Mouse (Mus musculus): ENCODE measurements around the gene Aldh3a1. TPM values are rescaled to one million over a fixed set of nuclear protein-coding genes. Genes with fewer than 3 reads are reported as not detected.

Gene Aldh3a1
- polyA plus RNA-seq, 1 experiment, result 0.69 TPM

DNA sequence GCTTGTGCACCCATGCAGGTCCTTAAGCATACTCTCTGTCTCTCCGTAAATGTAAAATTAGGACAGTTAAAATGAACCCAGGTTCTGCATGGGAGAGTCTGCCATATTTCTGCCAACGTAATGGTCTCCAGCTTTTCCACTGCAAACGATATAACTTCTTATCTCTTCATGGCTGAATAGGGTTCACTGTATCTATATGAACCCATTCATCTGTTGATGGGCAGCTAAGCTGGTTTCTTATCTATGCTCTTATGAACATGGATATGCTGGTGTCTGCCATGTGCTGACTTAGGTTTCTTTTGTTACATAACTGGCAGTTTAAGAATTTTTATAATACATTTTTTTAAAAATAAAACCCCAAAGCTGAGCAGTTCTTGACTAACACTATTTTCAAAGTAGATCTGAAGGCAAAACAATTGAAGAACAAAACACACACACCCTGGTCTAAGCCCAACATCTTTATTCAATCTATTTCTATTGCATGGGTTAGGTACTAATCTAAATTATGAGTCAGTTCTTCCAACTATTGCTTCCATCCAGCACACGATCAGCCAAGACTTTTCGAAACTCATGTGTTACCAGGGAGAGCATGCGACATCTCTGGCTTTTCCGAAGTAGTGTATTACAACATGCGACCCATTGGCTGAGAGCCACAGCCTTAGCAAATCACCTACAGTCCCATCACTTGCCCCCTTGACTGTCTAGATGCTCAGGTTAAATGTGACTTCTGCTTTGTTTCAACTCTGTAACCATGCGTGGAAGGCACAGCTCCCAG is 15.8 kb downstream of the Aldh3a1 start:
- H3K4me3 ChIP-seq (ENCODE audit: extremely low read depth, insufficient read depth, insufficient read length), result no peak overlapping the region
- no peak for DNase-seq (ENCODE audit: low read depth in 1 of 2, low spot score in 2 of 2)
- H3K4me1 ChIP-seq (ENCODE audit: control insufficient read depth, insufficient read depth, insufficient read length), result peaks cover 4% of the 10 kb centered on the region; the same call in 1 of the 2 replicates
- H3K27ac ChIP-seq (ENCODE audit: insufficient read depth, low read length), result no peak overlapping the region
- 86% methylated on average over 9 of the region's 9 CpGs for WGBS
- H3K36me3 ChIP-seq (ENCODE audit: control insufficient read depth, insufficient read depth, low read length), result no peaks in the 10 kb centered on the region
- no peaks in the 10 kb centered on the region for H3K27me3 ChIP-seq (ENCODE audit: control insufficient read depth, insufficient read depth, low read length)
- no peak for TF ChIP-seq POLR2A (IDR thresholded peaks at IDR 0.05; ENCODE audit: low read depth, low read length)
- TF ChIP-seq CTCF (IDR thresholded peaks at IDR 0.05; ENCODE audit: extremely low read depth, insufficient read depth, insufficient read length, insufficient replicate concordance), result no peak

DNA sequence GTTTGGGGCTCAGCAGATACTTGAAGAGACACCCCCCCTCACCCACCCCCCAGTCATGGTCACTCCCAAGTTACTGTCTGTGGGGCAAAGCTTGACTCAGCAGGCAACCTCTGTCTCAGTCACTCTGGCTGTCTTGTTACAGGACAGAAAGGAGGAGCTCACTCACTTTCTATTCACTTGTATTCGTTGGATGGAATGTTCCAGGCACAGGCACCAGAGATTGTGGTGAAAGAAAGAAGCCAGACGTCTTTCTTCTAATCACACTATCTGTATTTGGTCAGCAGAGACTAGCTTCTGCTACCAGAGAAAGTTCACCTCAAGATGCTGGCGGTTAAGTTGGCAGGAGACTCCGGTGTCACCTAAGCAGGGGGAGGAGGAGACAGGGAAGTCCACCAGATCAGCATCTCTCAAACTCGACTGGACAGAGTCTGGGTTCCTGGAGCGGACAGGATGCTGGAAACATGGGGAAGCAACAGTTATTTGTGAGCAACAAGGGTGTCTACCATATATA is 17.0 kb downstream of the Aldh3a1 start:
- Histone ChIP-seq H3K36me3 (ENCODE audit: control insufficient read depth, insufficient read depth, low read length) (no peaks in the 10 kb centered on the region), H3K4me3 (ENCODE audit: extremely low read depth, insufficient read depth, insufficient read length) (no peak overlapping the region), H3K27ac (ENCODE audit: insufficient read depth, low read length) (no peak overlapping the region), H3K4me1 (ENCODE audit: control insufficient read depth, insufficient read depth, insufficient read length) (peaks cover 4% of the 10 kb centered on the region; the same call in 1 of the 2 replicates), H3K27me3 (ENCODE audit: control insufficient read depth, insufficient read depth, low read length) (no peaks in the 10 kb centered on the region)
- TF ChIP-seq POLR2A (IDR thresholded peaks at IDR 0.05; ENCODE audit: low read depth, low read length), result no peak
- no peak for TF ChIP-seq CTCF (IDR thresholded peaks at IDR 0.05; ENCODE audit: extremely low read depth, insufficient read depth, insufficient read length, insufficient replicate concordance)
- DNase-seq (ENCODE audit: low read depth in 1 of 2, low spot score in 2 of 2), result no peak
- WGBS, result 73% methylated on average over 6 of the region's 6 CpGs

DNA sequence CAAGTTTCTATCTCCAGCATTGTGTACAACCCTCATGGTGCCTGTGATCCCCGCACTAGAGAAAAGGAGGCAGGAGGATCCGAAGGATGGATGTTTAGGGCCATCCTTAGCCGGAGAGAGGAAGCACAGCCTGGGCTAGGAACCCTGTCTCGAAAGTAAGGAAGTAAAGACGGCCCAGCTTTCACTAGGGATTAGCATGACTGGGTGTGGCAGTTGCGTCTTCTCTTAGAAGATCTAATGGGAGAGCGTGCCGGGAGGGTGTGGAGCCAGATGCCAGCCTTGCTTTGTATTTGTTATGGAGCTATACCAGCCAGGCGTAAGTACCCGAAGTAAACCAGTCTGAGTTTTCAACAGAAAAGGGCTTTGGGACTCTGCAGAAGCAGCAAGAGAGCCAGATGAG is 17.6 kb downstream of the Aldh3a1 start:
- DNase-seq (ENCODE audit: low read depth in 1 of 2, low spot score in 2 of 2), result no peak
- no peak overlapping the region for H3K4me3 ChIP-seq (ENCODE audit: extremely low read depth, insufficient read depth, insufficient read length)
- TF ChIP-seq CTCF (IDR thresholded peaks at IDR 0.05; ENCODE audit: extremely low read depth, insufficient read depth, insufficient read length, insufficient replicate concordance) (no peak), POLR2A (IDR thresholded peaks at IDR 0.05; ENCODE audit: low read depth, low read length) (no peak)
- WGBS, result 87% methylated on average over 10 of the region's 10 CpGs
- no peak overlapping the region for H3K27ac ChIP-seq (ENCODE audit: insufficient read depth, low read length)
- H3K36me3 ChIP-seq (ENCODE audit: control insufficient read depth, insufficient read depth, low read length), result no peaks in the 10 kb centered on the region
- H3K27me3 ChIP-seq (ENCODE audit: control insufficient read depth, insufficient read depth, low read length), result no peaks in the 10 kb centered on the region
- peaks cover 4% of the 10 kb centered on the region; the same call in 1 of the 2 replicates for H3K4me1 ChIP-seq (ENCODE audit: control insufficient read depth, insufficient read depth, insufficient read length)

DNA sequence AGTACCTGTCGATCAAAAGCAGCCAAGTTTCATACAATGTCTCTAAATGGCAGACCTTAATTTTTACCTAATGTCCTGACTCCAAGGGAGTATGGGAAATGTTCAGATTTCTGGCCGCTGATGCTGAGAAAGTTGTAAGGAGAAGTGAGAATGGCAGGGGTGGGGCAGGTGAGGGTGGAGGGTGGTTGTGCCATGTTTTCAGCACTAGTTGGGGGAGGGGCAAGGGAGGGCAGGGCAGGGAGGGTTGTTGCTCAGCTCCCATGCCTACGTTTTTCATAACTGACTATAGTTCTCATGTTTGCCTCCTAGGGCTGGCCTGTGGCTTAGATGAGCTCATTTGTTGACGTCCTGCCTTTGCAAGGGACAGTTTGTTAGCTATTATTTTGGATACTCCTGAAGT is 18.2 kb downstream of the Aldh3a1 start:
- H3K4me1 ChIP-seq (ENCODE audit: control insufficient read depth, insufficient read depth, insufficient read length), result peaks cover 4% of the 10 kb centered on the region; the same call in 1 of the 2 replicates
- H3K4me3 ChIP-seq (ENCODE audit: extremely low read depth, insufficient read depth, insufficient read length), result no peak overlapping the region
- no peaks in the 10 kb centered on the region for H3K36me3 ChIP-seq (ENCODE audit: control insufficient read depth, insufficient read depth, low read length)
- no peak overlapping the region for H3K27ac ChIP-seq (ENCODE audit: insufficient read depth, low read length)
- no peaks in the 10 kb centered on the region for H3K27me3 ChIP-seq (ENCODE audit: control insufficient read depth, insufficient read depth, low read length)
- TF ChIP-seq POLR2A (IDR thresholded peaks at IDR 0.05; ENCODE audit: low read depth, low read length) (no peak), CTCF (IDR thresholded peaks at IDR 0.05; ENCODE audit: extremely low read depth, insufficient read depth, insufficient read length, insufficient replicate concordance) (no peak)
- WGBS, result 65% methylated on average over 4 of the region's 4 CpGs
- peak in 1 of 2 experiments; percentile 15 for DNase-seq (ENCODE audit: low read depth in 1 of 2, low spot score in 2 of 2)

DNA sequence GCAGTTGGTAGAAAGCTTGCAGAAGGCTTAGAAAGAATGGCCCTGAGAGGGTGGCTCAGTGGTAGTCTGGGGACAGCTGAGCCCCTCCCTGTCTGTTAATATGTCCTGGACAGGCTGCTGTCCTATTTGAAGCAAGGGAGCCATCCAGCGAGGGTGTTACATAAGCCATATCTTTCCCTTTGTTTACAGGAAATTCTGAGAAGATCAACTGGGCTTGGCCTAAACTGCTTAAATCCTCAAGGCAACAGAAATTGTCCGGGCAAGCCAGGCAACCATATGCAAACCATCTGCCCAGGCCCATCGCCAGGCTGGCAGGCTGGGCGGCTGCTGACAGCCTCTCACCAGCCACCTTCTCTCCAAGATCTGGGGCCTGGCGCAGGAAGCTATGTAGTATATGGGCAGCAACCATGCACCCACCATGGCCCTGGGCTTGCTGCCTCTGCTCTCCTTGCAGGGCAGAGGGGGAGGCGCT is 18.6 kb downstream of the Aldh3a1 start:
- no peak for DNase-seq (ENCODE audit: low read depth in 1 of 2, low spot score in 2 of 2)
- H3K4me3 ChIP-seq (ENCODE audit: extremely low read depth, insufficient read depth, insufficient read length), result no peak overlapping the region
- no peak overlapping the region for H3K27ac ChIP-seq (ENCODE audit: insufficient read depth, low read length)
- no peak for TF ChIP-seq POLR2A (IDR thresholded peaks at IDR 0.05; ENCODE audit: low read depth, low read length)
- no peak for TF ChIP-seq CTCF (IDR thresholded peaks at IDR 0.05; ENCODE audit: extremely low read depth, insufficient read depth, insufficient read length, insufficient replicate concordance)
- H3K36me3 ChIP-seq (ENCODE audit: control insufficient read depth, insufficient read depth, low read length), result no peaks in the 10 kb centered on the region
- peaks cover 4% of the 10 kb centered on the region; the same call in 1 of the 2 replicates for H3K4me1 ChIP-seq (ENCODE audit: control insufficient read depth, insufficient read depth, insufficient read length)
- H3K27me3 ChIP-seq (ENCODE audit: control insufficient read depth, insufficient read depth, low read length), result no peaks in the 10 kb centered on the region
- WGBS, result 91% methylated on average over 6 of the region's 6 CpGs

DNA sequence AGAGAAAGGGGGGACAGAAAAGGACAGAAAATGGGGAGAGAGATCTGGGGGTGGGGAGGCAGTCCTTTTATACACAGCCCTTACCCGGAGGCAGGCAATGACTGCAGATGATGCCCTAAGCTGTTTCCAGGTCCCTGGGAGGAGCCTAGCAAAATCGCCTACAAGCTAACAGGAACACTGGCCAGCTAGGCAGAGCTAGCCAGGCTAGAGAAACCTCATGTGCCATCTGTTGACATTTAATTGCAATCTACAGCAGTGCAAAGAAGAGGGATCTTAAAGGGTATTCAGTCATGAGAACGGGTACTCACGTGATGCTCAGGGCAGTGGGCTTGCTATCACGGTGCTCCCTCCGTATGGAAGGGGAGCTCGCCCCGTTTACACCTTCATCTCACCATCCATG is 20.5 kb downstream of the Aldh3a1 start:
- 90% methylated on average over 8 of the region's 8 CpGs for WGBS
- Histone ChIP-seq H3K36me3 (ENCODE audit: control insufficient read depth, insufficient read depth, low read length) (no peaks in the 10 kb centered on the region), H3K27ac (ENCODE audit: insufficient read depth, low read length) (no peak overlapping the region), H3K4me3 (ENCODE audit: extremely low read depth, insufficient read depth, insufficient read length) (no peak overlapping the region), H3K4me1 (ENCODE audit: control insufficient read depth, insufficient read depth, insufficient read length) (peaks cover 4% of the 10 kb centered on the region; the same call in 1 of the 2 replicates), H3K27me3 (ENCODE audit: control insufficient read depth, insufficient read depth, low read length) (no peaks in the 10 kb centered on the region)
- TF ChIP-seq POLR2A (IDR thresholded peaks at IDR 0.05; ENCODE audit: low read depth, low read length) (no peak), CTCF (IDR thresholded peaks at IDR 0.05; ENCODE audit: extremely low read depth, insufficient read depth, insufficient read length, insufficient replicate concordance) (no peak)
- DNase-seq (ENCODE audit: low read depth in 1 of 2, low spot score in 2 of 2), result no peak

DNA sequence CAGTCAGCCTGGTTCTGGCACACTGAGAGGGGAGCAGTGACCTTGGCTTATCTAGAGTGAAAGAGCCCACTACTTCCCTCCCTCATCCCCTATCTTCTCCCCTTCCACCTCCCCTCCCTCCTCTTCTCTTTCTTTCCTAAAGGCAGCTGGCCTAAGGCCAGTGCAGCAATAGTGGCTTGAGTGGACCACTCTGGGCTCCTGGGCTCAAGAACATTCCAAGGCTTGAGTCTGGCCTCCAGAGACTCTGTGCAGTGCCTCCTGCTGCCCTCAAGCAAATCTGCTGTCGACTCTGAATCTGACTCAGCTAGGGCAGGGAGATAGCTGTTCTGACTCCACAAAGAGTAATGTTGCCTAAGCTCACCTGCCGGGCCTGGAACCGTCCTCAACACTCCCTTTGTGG is 21.1 kb downstream of the Aldh3a1 start:
- Histone ChIP-seq H3K4me3 (ENCODE audit: extremely low read depth, insufficient read depth, insufficient read length) (no peak overlapping the region), H3K27ac (ENCODE audit: insufficient read depth, low read length) (no peak overlapping the region), H3K36me3 (ENCODE audit: control insufficient read depth, insufficient read depth, low read length) (no peaks in the 10 kb centered on the region), H3K27me3 (ENCODE audit: control insufficient read depth, insufficient read depth, low read length) (no peaks in the 10 kb centered on the region), H3K4me1 (ENCODE audit: control insufficient read depth, insufficient read depth, insufficient read length) (peaks cover 4% of the 10 kb centered on the region; the same call in 1 of the 2 replicates)
- TF ChIP-seq POLR2A (IDR thresholded peaks at IDR 0.05; ENCODE audit: low read depth, low read length), result no peak
- TF ChIP-seq CTCF (IDR thresholded peaks at IDR 0.05; ENCODE audit: extremely low read depth, insufficient read depth, insufficient read length, insufficient replicate concordance), result no peak
- 75% methylated on average over 3 of the region's 3 CpGs for WGBS
- DNase-seq (ENCODE audit: low read depth in 1 of 2, low spot score in 2 of 2), result no peak
